Mouse (Mus musculus) neural tube, embryonic 11.5 days (tissue): ENCODE data around the gene Bcas1. TPM values are rescaled to one million over a fixed set of nuclear protein-coding genes. Genes with fewer than 3 reads are reported as not detected.
"Not testable (repeated sequence)": the region's sequence is repeated elsewhere in the genome, so short reads cannot be mapped to it uniquely, and the experiment has no call there.

Experiments used
- ATAC-seq: fragments of 200-750 bp; cut with Nextera tagmentation; 2 replicates; pipeline ENCODE4 v1.8.0; 2017; ENCODE audit warnings: moderate number of reproducible peaks, mild to moderate bottlenecking, moderate TSS enrichment, moderate library complexity; ENCODE audit not compliant: insufficient read depth, low FRiP score, low TSS enrichment
- DNase-seq: peaks from one replicate; pipeline ENCODE4 v3.0.0-alpha.2; 2015; ENCODE audit warnings: low spot score
- H3K27ac ChIP-seq: fragments of 300-500 bp; sonication (generic); 2 replicates; pipeline ENCODE4 v1.5.1; 2014; ENCODE audit warnings: low read depth, mild to moderate bottlenecking, low read length
- H3K27me3 ChIP-seq: fragments of 300-500 bp; sonication (generic); 2 replicates; pipeline ENCODE4 v1.6.1; 2014; ENCODE audit warnings: mild to moderate bottlenecking, low read length, mixed read lengths; ENCODE audit not compliant: control insufficient read depth, insufficient read depth
- H3K36me3 ChIP-seq: fragments of 300-500 bp; sonication (generic); 2 replicates; pipeline ENCODE4 v1.6.1; 2014; ENCODE audit warnings: mild to moderate bottlenecking, low read length, moderate library complexity, mixed read lengths; ENCODE audit not compliant: control insufficient read depth, insufficient read depth
- H3K4me1 ChIP-seq: fragments of 300-500 bp; sonication (generic); 2 replicates; pipeline ENCODE4 v1.6.1; 2014; ENCODE audit warnings: low read length, mixed read lengths; ENCODE audit not compliant: control insufficient read depth, insufficient read depth
- H3K4me2 ChIP-seq: fragments of 300-500 bp; sonication (generic); 2 replicates; pipeline ENCODE4 v1.6.1; 2014; ENCODE audit warnings: low read depth, mild to moderate bottlenecking, moderate library complexity
- H3K4me3 ChIP-seq: fragments of 300-500 bp; sonication (generic); 2 replicates; pipeline ENCODE4 v1.5.1; 2014; ENCODE audit warnings: low read depth, low read length
- H3K9ac ChIP-seq: fragments of 300-500 bp; sonication (generic); 2 replicates; pipeline ENCODE4 v1.6.1; 2014; ENCODE audit warnings: mild to moderate bottlenecking, low read length
- H3K9me3 ChIP-seq: fragments of 300-500 bp; sonication (generic); 2 replicates; pipeline ENCODE4 v1.6.1; 2016; ENCODE audit warnings: low read length; ENCODE audit not compliant: control insufficient read depth
- WGBS: fragments of 180-500 bp; shearing (Covaris S2); extraction: QIAGEN DNeasy Blood & Tissue Kit; methylation state at CpG from one replicate; pipeline ENCODE4 v1.1.7; 2014; 5-methylcytosine and 5-hydroxymethylcytosine counted together
- polyA plus RNA-seq: library from polyadenylated mRNA; unstranded; fragments of >200 nt; fragmentation: Nextera tagmentation; extraction: Ambion mirVana; gene quantifications from 2 replicates; pipeline ENCODE4 v1.2.1, GENCODE M21; 2014

The Bcas1 gene
- polyA plus RNA-seq, 1 experiment from 2014 or later, result 1.2 TPM

DNA sequence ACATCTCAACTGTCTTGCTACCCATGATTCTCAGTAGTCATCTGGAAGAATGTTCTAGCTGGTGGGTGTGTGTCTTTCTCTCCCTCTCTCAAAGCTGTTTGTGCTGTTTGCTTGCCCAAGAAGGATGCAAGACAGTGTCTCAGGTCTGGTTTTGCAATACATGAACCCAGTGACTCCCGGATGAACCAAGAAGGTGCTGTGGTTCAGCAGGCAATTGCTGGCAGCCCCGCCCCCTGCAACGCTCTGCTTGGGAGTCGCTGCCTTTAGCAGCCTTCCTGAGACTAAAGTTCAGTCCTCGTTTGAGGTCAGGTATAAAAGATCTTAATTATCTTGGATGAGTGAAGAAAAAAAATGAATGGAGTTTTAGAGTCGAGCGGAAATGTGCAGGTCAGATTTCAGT is 34.0 kb upstream of the Bcas1 start:
- Histone ChIP-seq H3K9ac (no peak overlapping the region), H3K36me3 (no peaks in the 10 kb centered on the region), H3K9me3 (no peaks in the 10 kb centered on the region), H3K4me3 (no peak overlapping the region), H3K27me3 (no peaks in the 10 kb centered on the region), H3K4me2 (no peak overlapping the region), H3K4me1 (peaks cover 5% of the 10 kb centered on the region; the same call in 1 of the 2 replicates), H3K27ac (no peak overlapping the region)
- DNase-seq, result no peak
- 61% methylated on average over 7 of the region's 7 CpGs for WGBS
- no peak for ATAC-seq

DNA sequence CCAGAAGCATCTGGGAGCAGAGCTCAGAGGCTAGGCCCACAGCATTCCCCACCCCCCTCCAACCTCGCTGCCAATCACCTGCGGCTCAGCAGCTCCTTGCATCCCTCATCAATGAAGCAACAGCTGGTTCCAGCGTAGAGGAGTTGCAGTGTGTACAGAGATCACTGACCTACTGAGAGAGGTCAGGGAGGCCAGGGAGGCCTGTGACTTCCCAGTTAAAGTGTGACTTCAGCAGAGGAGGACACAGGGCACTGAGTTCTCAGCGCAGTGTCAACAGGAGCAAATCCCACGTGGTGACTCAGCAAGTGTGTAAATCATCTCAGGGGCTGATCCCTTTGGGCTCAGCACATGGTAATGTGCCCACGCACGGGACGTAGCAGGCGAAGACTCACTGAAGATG is 32.2 kb upstream of the Bcas1 start:
- H3K4me2 ChIP-seq, result no peak overlapping the region
- ATAC-seq (no peak), DNase-seq (peak; percentile 31)
- H3K9me3 ChIP-seq, result no peaks in the 10 kb centered on the region
- no peak overlapping the region for H3K9ac ChIP-seq
- H3K36me3 ChIP-seq, result no peaks in the 10 kb centered on the region
- H3K27ac ChIP-seq, result no peak overlapping the region
- 29% methylated on average over 9 of the region's 9 CpGs for WGBS
- H3K4me1 ChIP-seq, result peaks cover 5% of the 10 kb centered on the region; the same call in 1 of the 2 replicates
- no peak overlapping the region for H3K4me3 ChIP-seq
- no peaks in the 10 kb centered on the region for H3K27me3 ChIP-seq

DNA sequence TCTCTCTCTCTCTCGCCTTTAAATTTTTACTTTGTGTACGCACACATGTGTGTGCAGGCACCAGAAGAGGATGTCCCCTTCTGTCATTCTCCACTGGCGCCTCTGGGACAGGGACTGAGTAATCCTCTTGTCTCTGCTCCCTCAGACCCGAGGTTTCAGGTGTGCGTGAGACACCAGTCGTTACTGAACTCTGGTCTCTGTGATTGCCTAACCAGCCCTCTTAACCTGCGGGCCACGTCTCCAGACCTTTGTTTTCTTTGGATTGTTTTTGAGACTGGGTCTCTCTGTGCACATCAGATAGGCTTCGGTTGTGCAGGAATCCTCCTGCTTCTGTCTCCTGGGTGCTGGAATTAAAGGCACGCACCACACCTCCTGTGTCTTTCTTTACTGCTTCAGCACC is 31.5 kb upstream of the Bcas1 start:
- no peak for ATAC-seq
- H3K36me3 ChIP-seq, result no peaks in the 10 kb centered on the region

DNA sequence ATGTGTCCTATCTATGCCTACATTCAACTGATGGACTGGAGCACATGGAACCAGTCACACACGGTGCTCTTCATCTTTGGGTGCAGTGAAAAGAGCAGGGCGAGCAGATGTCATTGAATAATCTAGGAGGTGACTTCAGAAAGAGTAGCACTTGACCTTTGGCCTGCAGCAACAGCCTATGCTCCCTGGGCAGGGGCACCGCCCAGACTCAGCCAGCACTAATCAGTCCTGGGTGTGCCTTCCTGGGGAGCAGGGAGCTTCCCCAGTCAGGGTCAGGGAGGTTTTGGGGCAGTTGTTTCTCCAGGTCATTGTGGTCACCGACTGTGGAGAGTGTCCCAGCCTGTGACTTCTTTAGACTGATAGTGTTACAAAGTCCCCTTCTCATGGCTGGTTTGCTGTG is 26.2 kb upstream of the Bcas1 start:
- DNase-seq, H3K27ac ChIP-seq, H3K4me1 ChIP-seq, H3K4me2 ChIP-seq, H3K27me3 ChIP-seq, H3K36me3 ChIP-seq, ATAC-seq, H3K4me3 ChIP-seq, H3K9ac ChIP-seq, H3K9me3 ChIP-seq: not testable (repeated sequence)
- 48% methylated on average over 3 of the region's 4 CpGs for WGBS

More for the DNA sequence above, 31.5 kb upstream of the Bcas1 start:
- no peaks in the 10 kb centered on the region for H3K9me3 ChIP-seq
- no peak overlapping the region for H3K4me3 ChIP-seq
- H3K27me3 ChIP-seq, result no peaks in the 10 kb centered on the region
- no peak overlapping the region for H3K9ac ChIP-seq
- no peak for DNase-seq
- H3K4me1 ChIP-seq, result peaks cover 5% of the 10 kb centered on the region; the same call in 1 of the 2 replicates
- no peak overlapping the region for H3K27ac ChIP-seq
- no peak overlapping the region for H3K4me2 ChIP-seq
- WGBS, result 57% methylated on average over 10 of the region's 10 CpGs

DNA sequence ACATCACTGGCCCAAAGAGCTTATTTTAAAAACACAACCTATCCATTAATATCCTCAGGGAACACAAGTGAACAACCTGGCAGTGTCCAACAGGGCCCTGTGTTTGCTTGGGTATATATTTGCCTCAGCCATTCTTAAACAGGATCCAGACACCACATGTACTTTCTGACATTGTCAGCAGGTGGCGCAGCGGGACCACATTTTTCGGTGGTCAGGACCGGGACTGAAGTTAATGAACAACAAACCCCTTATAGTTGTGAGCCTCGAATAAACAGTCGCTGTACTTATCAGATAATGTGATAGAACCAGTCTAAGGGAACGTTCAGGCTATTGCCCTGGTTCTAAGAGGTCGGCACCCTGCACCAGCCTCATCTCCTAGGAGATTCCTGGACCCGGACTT is 23.3 kb upstream of the Bcas1 start:
- H3K4me2 ChIP-seq, result no peak overlapping the region
- DNase-seq (peak; percentile 86), ATAC-seq (peak; percentile 35; the same call in 1 of the 2 replicates)
- no peaks in the 10 kb centered on the region for H3K9me3 ChIP-seq
- no peaks in the 10 kb centered on the region for H3K27me3 ChIP-seq
- no peak overlapping the region for H3K27ac ChIP-seq
- 13% methylated on average over 9 of the region's 9 CpGs for WGBS
- no peaks in the 10 kb centered on the region for H3K4me1 ChIP-seq
- no peaks in the 10 kb centered on the region for H3K36me3 ChIP-seq
- H3K4me3 ChIP-seq, result no peak overlapping the region
- H3K9ac ChIP-seq, result no peak overlapping the region

DNA sequence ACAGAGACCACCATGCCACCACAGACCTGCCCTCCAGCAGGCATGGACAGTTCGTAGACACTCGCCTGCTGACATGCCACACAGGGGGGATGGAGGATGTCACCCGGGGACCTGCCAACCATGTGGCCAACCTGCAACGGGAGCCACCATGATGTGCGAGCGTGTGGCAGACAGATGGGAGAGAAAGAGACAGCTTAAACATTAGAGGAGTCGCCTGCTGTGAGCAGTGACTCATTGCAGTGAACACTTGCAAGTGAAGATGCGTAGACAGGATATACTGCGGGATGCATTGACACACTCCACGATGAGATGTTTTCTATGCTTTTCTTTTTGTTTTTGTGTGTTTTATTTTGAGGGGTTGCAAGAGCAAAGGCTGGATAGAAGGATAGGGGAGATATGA is 20.0 kb upstream of the Bcas1 start:
- ATAC-seq, result no peak
- no peak overlapping the region for H3K4me3 ChIP-seq
- WGBS, result 64% methylated on average over 10 of the region's 10 CpGs

DNA sequence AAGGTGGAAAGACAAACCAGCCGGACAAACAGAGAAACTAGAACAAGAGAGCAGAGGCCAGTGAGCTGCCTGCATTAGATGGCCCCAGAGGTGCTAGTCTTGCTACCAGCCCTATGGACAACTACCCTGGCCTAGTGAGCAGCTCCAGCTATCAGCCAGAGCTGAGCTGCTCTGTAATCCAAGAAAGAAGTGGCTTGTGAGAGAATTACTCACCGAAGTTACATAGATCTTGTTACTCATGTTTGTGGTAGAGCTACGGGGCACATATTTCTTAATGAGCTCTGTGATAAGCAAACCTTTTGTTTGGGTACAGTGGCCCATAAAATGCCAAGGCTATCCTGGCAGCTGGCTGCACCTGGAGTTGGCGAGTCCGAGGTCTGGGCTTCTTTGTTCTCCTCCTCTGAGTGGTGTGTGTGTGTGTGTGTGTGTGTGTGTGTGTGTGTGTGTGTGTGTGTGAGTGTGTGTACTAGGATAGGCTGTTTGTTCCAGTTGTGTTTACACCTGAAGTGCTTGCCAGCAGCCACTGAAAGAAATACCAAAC is 19.3 kb upstream of the Bcas1 start:
- WGBS, result 81% methylated on average over 5 of the region's 5 CpGs
- no peak for DNase-seq
- Histone ChIP-seq H3K9ac (no peak overlapping the region), H3K4me1 (no peaks in the 10 kb centered on the region), H3K27me3 (no peaks in the 10 kb centered on the region), H3K9me3 (no peaks in the 10 kb centered on the region), H3K36me3 (no peaks in the 10 kb centered on the region), H3K27ac (no peak overlapping the region), H3K4me2 (no peak overlapping the region), H3K4me3 (no peak overlapping the region)
- no peak for ATAC-seq

More for the DNA sequence above, 20.0 kb upstream of the Bcas1 start:
- no peaks in the 10 kb centered on the region for H3K9me3 ChIP-seq
- H3K36me3 ChIP-seq, result no peaks in the 10 kb centered on the region
- no peak for DNase-seq
- H3K27me3 ChIP-seq, result no peaks in the 10 kb centered on the region
- H3K4me1 ChIP-seq, result no peaks in the 10 kb centered on the region
- no peak overlapping the region for H3K4me2 ChIP-seq
- H3K27ac ChIP-seq, result no peak overlapping the region
- H3K9ac ChIP-seq, result no peak overlapping the region

DNA sequence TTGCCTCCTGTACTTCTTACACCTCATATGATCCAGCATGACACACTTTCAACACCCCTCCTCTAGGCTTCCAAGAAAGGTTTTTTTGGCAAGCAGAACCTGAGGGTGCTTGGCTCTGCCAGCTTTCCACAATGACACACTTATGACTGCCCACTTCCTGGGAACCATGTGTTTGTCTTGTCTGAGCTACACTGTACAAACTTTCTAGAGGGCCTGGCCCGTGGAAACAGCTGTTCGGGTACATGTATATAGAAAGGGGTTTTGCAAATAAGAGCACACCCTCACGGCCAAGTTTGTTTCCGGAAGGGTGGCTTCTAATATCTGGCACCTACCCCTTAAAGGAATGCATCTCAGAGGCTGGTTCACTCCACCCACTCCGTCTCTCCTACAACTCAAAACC is 18.2 kb upstream of the Bcas1 start:
- 92% methylated on average over 5 of the region's 5 CpGs for WGBS
- Histone ChIP-seq H3K9me3 (no peaks in the 10 kb centered on the region), H3K4me3 (no peak overlapping the region), H3K27ac (no peak overlapping the region), H3K4me2 (no peak overlapping the region), H3K4me1 (no peaks in the 10 kb centered on the region), H3K36me3 (no peaks in the 10 kb centered on the region), H3K27me3 (no peaks in the 10 kb centered on the region), H3K9ac (no peak overlapping the region)
- no peak for ATAC-seq
- no peak for DNase-seq

DNA sequence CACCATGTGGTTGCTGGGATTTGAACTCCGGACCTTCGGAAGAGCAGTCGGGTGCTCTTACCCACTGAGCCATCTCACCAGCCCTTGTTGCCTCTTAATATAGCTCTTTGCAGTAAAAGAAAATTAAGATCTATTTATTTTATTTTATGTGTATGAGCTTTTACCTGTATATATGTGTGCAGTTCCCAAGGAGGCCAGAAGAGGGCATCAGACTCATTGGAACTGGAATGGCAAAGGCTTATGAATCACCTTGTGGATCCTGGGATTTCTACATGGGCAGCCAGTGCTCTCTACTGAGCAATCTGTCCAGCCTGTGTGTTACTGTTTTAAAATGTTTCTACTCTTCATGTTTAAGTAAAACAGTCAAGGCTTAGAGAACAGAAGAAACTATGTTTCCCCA is 14.9 kb upstream of the Bcas1 start:
- no peak overlapping the region for H3K27ac ChIP-seq
- H3K9ac ChIP-seq, result no peak overlapping the region
- 83% methylated on average over 3 of the region's 3 CpGs for WGBS
- no peaks in the 10 kb centered on the region for H3K36me3 ChIP-seq
- ATAC-seq (no peak), DNase-seq (no peak)
- no peaks in the 10 kb centered on the region for H3K4me1 ChIP-seq
- H3K4me3 ChIP-seq, result no peak overlapping the region
- H3K27me3 ChIP-seq, result no peaks in the 10 kb centered on the region
- no peak overlapping the region for H3K4me2 ChIP-seq
- no peaks in the 10 kb centered on the region for H3K9me3 ChIP-seq
